In the genomic region with DNA sequence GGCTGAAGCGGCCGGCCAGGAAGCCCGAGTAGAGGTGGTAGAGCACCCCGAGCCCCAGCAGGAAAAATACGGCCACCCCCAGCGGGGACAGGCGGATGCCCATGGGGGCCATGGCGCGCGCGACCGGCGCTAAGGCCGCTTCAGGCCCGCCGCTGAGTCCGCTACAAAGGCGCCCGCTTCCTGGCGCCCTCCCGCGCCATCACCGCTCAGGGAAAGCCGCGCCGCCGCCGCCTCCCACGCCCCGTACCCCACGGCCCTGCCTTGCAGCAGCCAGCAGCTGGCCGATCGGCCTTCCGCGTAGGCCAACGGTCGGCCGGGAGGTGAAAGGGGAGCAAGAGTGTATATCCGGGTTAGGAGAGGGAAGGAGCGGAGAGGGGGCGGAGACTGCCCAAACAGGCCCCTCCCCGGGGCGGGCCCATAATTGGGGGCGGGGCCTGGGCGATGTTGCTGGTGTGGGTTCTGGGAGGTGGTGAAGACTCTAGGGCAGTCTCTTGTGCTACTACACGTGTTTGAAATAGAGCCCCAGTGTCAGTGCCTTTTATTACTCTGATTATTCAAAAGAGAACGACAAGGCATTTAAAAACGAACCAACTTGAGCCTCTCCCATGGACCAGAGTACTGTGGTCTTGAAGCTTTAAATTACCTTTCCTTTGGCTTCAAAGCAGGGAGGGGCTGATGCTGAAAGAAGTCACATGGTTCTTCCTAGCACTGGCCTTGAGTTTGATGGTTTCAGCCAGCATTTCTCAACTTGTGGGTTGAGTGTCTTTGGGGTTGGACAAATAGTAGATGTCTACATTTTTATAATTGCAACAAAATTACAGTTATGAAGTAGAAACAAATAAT, we compare ENCODE assay signal across 8 mouse cellular contexts. TPM values are rescaled to one million over a fixed set of nuclear protein-coding genes. Genes with fewer than 3 reads are reported as not detected.
DNase-seq lines count a peak whose midpoint lies in the region; ATAC-seq and TF ChIP-seq lines count a peak whose summit lies in the region.

A gene (minus strand): TSS at position 364 of the 843 bp plus-strand sequence.

- no peaks in the 10 kb centered on the region for H3K9me3 ChIP-seq in forebrain, embryonic 14.5 days (replicated peaks; ENCODE audit: control insufficient read depth, low read length)

- H3K4me2 ChIP-seq in forebrain, embryonic 14.5 days (ENCODE audit: low read length) = peak within 1 kb of the TSS; percentile 67

- peaks cover 7% of the 10 kb centered on the region; the same call in 1 of the 2 replicates for H3K4me1 ChIP-seq in forebrain, embryonic 14.5 days (ENCODE audit: control insufficient read depth, insufficient read depth, low read length)
- H3K4me1 ChIP-seq in lung, adult 2 months (ENCODE audit: control insufficient read depth, insufficient read depth, low read length) = peaks cover 12% of the 10 kb centered on the region

- no peaks in the 10 kb centered on the region for H3K27me3 ChIP-seq in forebrain, embryonic 14.5 days (replicated peaks; ENCODE audit: control insufficient read depth, insufficient read depth, low read length)

- peak; percentile 83 for DNase-seq in ES-CJ7 (ENCODE audit: low read depth, low spot score)
- DNase-seq in cerebellum, adult 11 months = peak; percentile 90
- peak; percentile 81 for DNase-seq in forebrain, embryonic 14.5 days (ENCODE audit: low spot score)
- DNase-seq in heart, postnatal 14 days = peak; percentile 85 to 90
- peak; percentile 86 to 88 for DNase-seq in layer of hippocampus, adult 18-20 months (ENCODE audit: low spot score in 2 of 2)
- DNase-seq in lung, adult 2 months = peak; percentile 89
- DNase-seq in thymus, adult 18-20 months = peak; percentile 77 to 81

- peak within 1 kb of the TSS; percentile 97 for H3K9ac ChIP-seq in forebrain, embryonic 14.5 days (ENCODE audit: low read length)

- H3K4me3 ChIP-seq in forebrain, embryonic 14.5 days (ENCODE audit: low read depth, low read length) = peak within 1 kb of the TSS; percentile 95
- peak within 1 kb of the TSS; percentile 99 for H3K4me3 ChIP-seq in lung, adult 2 months (replicated peaks; ENCODE audit: extremely low read depth, low read depth, low read length)

- TF ChIP-seq POLR2A in lung, adult 2 months (IDR thresholded peaks at IDR 0.05; ENCODE audit: borderline replicate concordance, extremely low read depth, low read depth, low read length) = peak; percentile 88; the same call in 1 of the 2 replicates

- WGBS in forebrain, embryonic 14.5 days = 1% methylated on average over 48 of the region's 48 CpGs
- WGBS in lung, adult 2 months = 1% methylated on average over 47 of the region's 48 CpGs

- peak within 1 kb of the TSS; percentile 77 for H3K27ac ChIP-seq in forebrain, embryonic 14.5 days (ENCODE audit: low read depth, low read length)

- ATAC-seq in forebrain, embryonic 14.5 days = peak; percentile 96
- peak; percentile 88 for ATAC-seq in neutrophil, adult 5-6 weeks (ENCODE audit: extremely low read depth, insufficient number of reproducible peaks, low FRiP score, poor library complexity, severe bottlenecking)

- no peak for TF ChIP-seq CTCF in lung, adult 2 months (IDR thresholded peaks at IDR 0.05; ENCODE audit: insufficient read depth, low read length)

- intact Hi-C loops in heart, postnatal 14 days (cut with DNase I) = no loop called here

- H3K36me3 ChIP-seq in forebrain, embryonic 14.5 days (ENCODE audit: control insufficient read depth, insufficient read depth, low read length) = peaks cover 6% of the 10 kb centered on the region; the same call in 1 of the 2 replicates

RNA-seq across cellular contexts. Expression of the gene that starts here (rescaled TPM):
- 52.9 and 53.1 TPM in 2 replicates for polyA plus RNA-seq in forebrain, embryonic 14.5 days (2014; fragmentation: Nextera tagmentation; extraction: Ambion mirVana)
- 10 to 100 TPM; 27.2 to 27.4 TPM for total RNA-seq in heart, postnatal 14 days (2021)
- 10 to 100 TPM; 50.5 to 53.2 TPM for total RNA-seq in layer of hippocampus, adult 18-20 months (2021)
- 7.9 and 9.3 TPM in 2 replicates for polyA plus RNA-seq in lung, adult 2 months (2012; rRNA removed)
- 11.7 and 13.0 TPM in 2 replicates for total RNA-seq in neutrophil, adult 5-6 weeks (2017)

Comparison
In these comparisons a context has a peak if more than half of its experiments do, and no peak if none do; other contexts are left out.
1. Peak in every context shown above with its lines: DNase-seq, ATAC-seq, H3K4me3 ChIP-seq and H3K27ac ChIP-seq.